Mouse (Mus musculus): ENCODE data around the gene Glis1. TPM values are rescaled to one million over a fixed set of nuclear protein-coding genes. Genes with fewer than 3 reads are reported as not detected.
A peak's percentile ranks its signal among the peaks of the same experiment; 100 is the strongest.

Gene Glis1
- total RNA-seq, 2 experiments from 2014 or later, result 0.43 to 0.93 TPM

- no peak for DNase-seq
Measured at GRCm38 (mm10) chr4:107628226-107628625, 193.8 kb downstream of the Glis1 start.

- DNase-seq, result peak; percentile 12 to 40
Measured at GRCm38 (mm10) chr4:107628921-107629411, 194.6 kb downstream of the Glis1 start.

- no peak for DNase-seq
Measured at GRCm38 (mm10) chr4:107634631-107635030, 200.2 kb downstream of the Glis1 start.

- no peak for DNase-seq
Measured at GRCm38 (mm10) chr4:107636099-107636498, 201.7 kb downstream of the Glis1 start.

GRCm38 (mm10) chr4:107637670-107638069 is 203.3 kb downstream of the Glis1 start:
- peak; percentile 64 to 65 for DNase-seq

GRCm38 (mm10) chr4:107638303-107638702 is 203.9 kb downstream of the Glis1 start:
- DNase-seq, result no peak

- DNase-seq, result no peak
Measured at GRCm38 (mm10) chr4:107641624-107642023, 207.2 kb downstream of the Glis1 start.

- DNase-seq, result peak; percentile 31 to 37
Measured at GRCm38 (mm10) chr4:107648959-107649485, 214.6 kb downstream of the Glis1 start.

GRCm38 (mm10) chr4:107651021-107651496 is 216.7 kb downstream of the Glis1 start:
- no peak for DNase-seq

GRCm38 (mm10) chr4:107652598-107653279 is 218.3 kb downstream of the Glis1 start:
- DNase-seq, result peak; percentile 81 to 84

GRCm38 (mm10) chr4:107653280-107653643 is 218.9 kb downstream of the Glis1 start:
- DNase-seq, result no peak

- DNase-seq, result no peak
Measured at GRCm38 (mm10) chr4:107660649-107661048, 226.3 kb downstream of the Glis1 start.

GRCm38 (mm10) chr4:107668514-107668913 is 234.1 kb downstream of the Glis1 start:
- DNase-seq, result no peak

- DNase-seq, result no peak
Measured at GRCm38 (mm10) chr4:107670731-107671130, 236.3 kb downstream of the Glis1 start.

GRCm38 (mm10) chr4:107673638-107674321 is 239.4 kb downstream of the Glis1 start:
- peak; percentile 81 for DNase-seq

- DNase-seq, result no peak
Measured at GRCm38 (mm10) chr4:107674322-107674644, 239.9 kb downstream of the Glis1 start.

GRCm38 (mm10) chr4:107675645-107676044 is 241.3 kb downstream of the Glis1 start:
- DNase-seq, result no peak

GRCm38 (mm10) chr4:107680311-107681098 is 246.1 kb downstream of the Glis1 start:
- no peak for DNase-seq

- DNase-seq, result no peak
Measured at GRCm38 (mm10) chr4:107681099-107681849, 246.9 kb downstream of the Glis1 start.

- no peak for DNase-seq
Measured at GRCm38 (mm10) chr4:107683006-107683756, 248.8 kb downstream of the Glis1 start.

GRCm38 (mm10) chr4:107684130-107684529 is 249.7 kb downstream of the Glis1 start, which contains the start of gene Dmrtb1:
TSS of gene Dmrtb1 (minus strand) at chr4:107684230.
- no peak for DNase-seq

Measured in adrenal gland, postnatal 36 days (tissue).